Mouse (Mus musculus) stomach, postnatal 0 days (tissue): ENCODE data around the gene Klhl22.

Experiments used
- CTCF ChIP-seq: IDR thresholded peaks from 2 replicates; pipeline ENCODE4 v1.5.1; 2016; ENCODE audit warnings: antibody characterized with exemption, low read depth, mild to moderate bottlenecking, moderate library complexity
- EP300 ChIP-seq: optimal IDR thresholded peaks from 2 replicates; pipeline ENCODE3; 2016; ENCODE audit warnings: antibody characterized with exemption

DNA sequence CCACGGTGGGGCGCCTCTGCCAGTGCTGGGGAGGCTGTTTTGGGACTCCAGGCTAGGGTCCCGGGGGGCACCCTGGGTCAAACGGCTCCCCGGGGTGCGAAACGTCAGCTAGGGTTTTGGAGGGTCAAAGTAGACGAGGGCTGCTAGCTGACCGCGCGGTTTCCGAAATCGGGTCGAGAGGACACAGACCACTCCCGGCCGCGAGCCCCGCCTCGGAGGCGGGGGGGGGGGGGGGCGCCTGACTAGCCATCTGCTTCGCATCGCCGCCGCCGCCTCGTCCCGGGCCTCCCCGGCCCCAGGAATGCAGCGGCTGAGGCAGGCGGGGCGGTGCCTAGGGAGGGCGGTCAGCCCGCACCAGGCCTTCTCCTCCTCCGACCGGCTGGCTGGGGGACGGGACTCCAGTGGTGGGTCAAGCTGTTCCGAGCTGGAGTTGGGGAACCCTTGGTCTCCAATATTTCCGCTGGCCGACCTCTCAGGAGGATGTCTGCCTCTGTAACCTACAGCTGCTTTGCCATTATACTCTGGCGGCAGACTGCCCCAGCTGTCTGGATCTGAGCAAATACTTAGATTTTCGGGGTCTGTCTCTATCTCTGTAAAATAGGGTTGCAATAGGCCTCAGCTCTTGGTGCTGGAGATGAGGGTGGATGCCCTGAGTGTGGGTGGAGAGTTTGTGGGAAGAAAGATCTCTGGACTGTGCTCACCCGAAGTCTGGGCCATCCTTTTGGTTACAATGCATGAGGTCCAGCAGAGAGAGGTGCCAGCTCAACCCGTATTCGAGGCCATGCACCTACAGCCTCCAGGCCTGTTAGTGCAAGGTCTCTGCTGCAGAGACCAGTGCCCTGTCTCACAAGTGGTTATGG is 39.1 kb downstream of the Klhl22 start:
- no peak for TF ChIP-seq CTCF
- no peak for TF ChIP-seq EP300
